21 mouse cellular contexts compared by ENCODE assay signal in the genomic region with DNA sequence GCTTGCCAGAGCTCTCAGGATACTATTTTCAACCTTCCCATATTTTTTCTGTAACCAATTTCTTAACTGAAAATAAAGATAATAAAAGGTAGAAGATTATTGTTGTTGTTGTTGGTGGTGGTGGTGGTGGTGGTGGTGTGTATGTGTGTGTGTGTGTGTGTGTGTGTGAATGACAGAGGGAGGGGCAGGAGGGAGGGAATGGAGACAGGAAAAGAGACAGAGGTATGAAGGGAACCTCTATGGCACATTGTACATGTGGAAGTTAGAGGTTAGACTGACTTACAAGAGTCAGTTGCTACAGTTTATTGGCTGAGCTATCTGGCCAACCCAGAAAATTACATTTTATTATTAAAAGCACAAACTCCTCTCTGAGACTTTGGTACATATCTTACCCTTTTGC. TPM values are rescaled to one million over a fixed set of nuclear protein-coding genes. Genes with fewer than 3 reads are reported as not detected.
DNase-seq lines count a peak whose midpoint lies in the region; ATAC-seq and TF ChIP-seq lines count a peak whose summit lies in the region.
"Had no signal": no experiment of that assay in that cellular context is flagged by ENCODE, and none has a peak within 500 bp of the region (broad histone marks: within the 10 kb centered on the region; RNA-seq: fewer than 3 reads in every experiment).

No protein-coding gene starts in this region.

- peak; percentile 73 for ATAC-seq in lung, embryonic 14.5 days (ENCODE audit: insufficient read depth)
- peak; percentile 28; the same call in 1 of the 2 replicates for ATAC-seq in lung, embryonic 15.5 days (ENCODE audit: borderline replicate concordance, extremely low read depth, low FRiP score, low TSS enrichment)
- ATAC-seq in lung, embryonic 16.5 days (ENCODE audit: low read depth): peak; percentile 57
- ATAC-seq in lung, postnatal 0 days: no peak
- ATAC-seq: activated CD4-positive, CD25-positive, alpha-beta regulatory T cell, adult 4 months; CD4-positive, CD25-positive, alpha-beta regulatory T cell, adult 4 months; Patski had no signal

- no peaks in the 10 kb centered on the region for H3K4me1 ChIP-seq in lung, embryonic 14.5 days (ENCODE audit: insufficient read depth)
- peaks cover 8% of the 10 kb centered on the region; the same call in 1 of the 2 replicates for H3K4me1 ChIP-seq in lung, embryonic 15.5 days
- H3K4me1 ChIP-seq in lung, embryonic 16.5 days (replicated peaks; ENCODE audit: control insufficient read depth, insufficient read depth, low read length): peaks cover 5% of the 10 kb centered on the region
- no peaks in the 10 kb centered on the region for H3K4me1 ChIP-seq in lung, postnatal 0 days (ENCODE audit: insufficient read depth, low read depth, low read length)

- no peak for TF ChIP-seq EP300 in lung, postnatal 0 days (IDR thresholded peaks at IDR 0.05)

- DNase-seq in lung, embryonic 14.5 days: no peak
- DNase-seq in lung, postnatal 14 days: no peak
- no peak for DNase-seq in lung, adult 18-20 months
- DNase-seq in lung, postnatal 0 days (ENCODE audit: low spot score): no peak
- DNase-seq: adrenal gland, adult 2 months; adrenal gland, adult 8-10 months; adrenal gland, postnatal 10 days; adrenal gland, postnatal 14 days; adrenal gland, postnatal 25 days; adrenal gland, postnatal 36 days; B cell, adult 2 months; cerebellum, adult 11 months; cerebellum, adult 11-12 months; cerebellum, adult 18-20 months had no signal

- H3K9me3 ChIP-seq in lung, embryonic 14.5 days (ENCODE audit: low read depth, low read length): no peaks in the 10 kb centered on the region
- H3K9me3 ChIP-seq in lung, embryonic 15.5 days: no peaks in the 10 kb centered on the region
- no peaks in the 10 kb centered on the region for H3K9me3 ChIP-seq in lung, embryonic 16.5 days (ENCODE audit: control insufficient read depth, low read length)
- no peaks in the 10 kb centered on the region for H3K9me3 ChIP-seq in lung, postnatal 0 days (ENCODE audit: low read length)
- H3K9me3 ChIP-seq: G1E had no signal

- no peaks in the 10 kb centered on the region for H3K36me3 ChIP-seq in lung, embryonic 14.5 days (ENCODE audit: insufficient read depth)
- no peaks in the 10 kb centered on the region for H3K36me3 ChIP-seq in lung, embryonic 15.5 days
- H3K36me3 ChIP-seq in lung, embryonic 16.5 days (ENCODE audit: control insufficient read depth, insufficient read depth, low read length): no peaks in the 10 kb centered on the region
- H3K36me3 ChIP-seq in lung, postnatal 0 days (ENCODE audit: insufficient read depth, low read length): no peaks in the 10 kb centered on the region
- H3K36me3 ChIP-seq: G1E had no signal

- H3K27me3 ChIP-seq in lung, embryonic 14.5 days (ENCODE audit: insufficient read depth, low read length): no peaks in the 10 kb centered on the region
- no peaks in the 10 kb centered on the region for H3K27me3 ChIP-seq in lung, embryonic 15.5 days
- no peaks in the 10 kb centered on the region for H3K27me3 ChIP-seq in lung, embryonic 16.5 days (ENCODE audit: control insufficient read depth, insufficient read depth, low read depth, low read length)
- no peaks in the 10 kb centered on the region for H3K27me3 ChIP-seq in lung, postnatal 0 days (replicated peaks; ENCODE audit: insufficient read depth, low read length)
- H3K27me3 ChIP-seq: CH12.LX, Patski had no signal

- no peak overlapping the region for H3K4me2 ChIP-seq in lung, embryonic 14.5 days
- no peak overlapping the region for H3K4me2 ChIP-seq in lung, embryonic 15.5 days
- H3K4me2 ChIP-seq in lung, embryonic 16.5 days (ENCODE audit: low read depth, low read length): no peak overlapping the region
- no peak overlapping the region for H3K4me2 ChIP-seq in lung, postnatal 0 days (replicated peaks; ENCODE audit: low read depth, low read length)

- H3K9ac ChIP-seq in lung, embryonic 14.5 days: no peak overlapping the region
- H3K9ac ChIP-seq in lung, embryonic 15.5 days: no peak overlapping the region
- no peak overlapping the region for H3K9ac ChIP-seq in lung, embryonic 16.5 days (ENCODE audit: low read length)
- no peak overlapping the region for H3K9ac ChIP-seq in lung, postnatal 0 days (replicated peaks; ENCODE audit: low read depth)

- peak overlapping the region; percentile 63; the same call in 1 of the 2 replicates for H3K27ac ChIP-seq in lung, embryonic 14.5 days (ENCODE audit: low read depth)
- peak overlapping the region; percentile 64 for H3K27ac ChIP-seq in lung, embryonic 15.5 days
- H3K27ac ChIP-seq in lung, embryonic 16.5 days (ENCODE audit: low read length): peak overlapping the region; percentile 68
- H3K27ac ChIP-seq in lung, postnatal 0 days (ENCODE audit: low read length): no peak overlapping the region

- H3K4me3 ChIP-seq in lung, embryonic 14.5 days (ENCODE audit: low read depth, low read length): no peak overlapping the region
- no peak overlapping the region for H3K4me3 ChIP-seq in lung, embryonic 15.5 days
- no peak overlapping the region for H3K4me3 ChIP-seq in lung, embryonic 16.5 days (ENCODE audit: low read length)
- no peak overlapping the region for H3K4me3 ChIP-seq in lung, postnatal 0 days (ENCODE audit: low read depth, low read length)

- TF ChIP-seq CTCF in lung, embryonic 14.5 days (IDR thresholded peaks at IDR 0.05; ENCODE audit: low read depth): no peak
- no peak for TF ChIP-seq CTCF in lung, postnatal 0 days (IDR thresholded peaks at IDR 0.05)

RNA-seq across cellular contexts. Expression of gene Adgrg6, which starts 49.8 kb away (rescaled TPM):
- 22.9 and 26.2 TPM in 2 replicates for polyA plus RNA-seq in lung, embryonic 14.5 days (2014; fragmentation: Nextera tagmentation; extraction: Ambion mirVana)
- polyA plus RNA-seq in lung, embryonic 15.5 days (2015; fragmentation: Nextera tagmentation; extraction: Ambion mirVana): 23.4 and 23.7 TPM in 2 replicates
- 25.0 and 27.0 TPM in 2 replicates for polyA plus RNA-seq in lung, embryonic 16.5 days (2015; fragmentation: Nextera tagmentation; extraction: Ambion mirVana)
- 22.1 and 28.3 TPM in 2 replicates for polyA plus RNA-seq in lung, postnatal 0 days (2015; fragmentation: Nextera tagmentation; extraction: Ambion mirVana)
- polyA plus RNA-seq: activated CD4-positive, CD25-positive, alpha-beta regulatory T cell, adult 4 months; CD4-positive, CD25-positive, alpha-beta regulatory T cell, adult 4 months; G1E had no signal
